Mouse (Mus musculus) heart, postnatal 0 days (tissue): Measurements from ENCODE around the gene Cenpo. TPM values are rescaled to one million over a fixed set of nuclear protein-coding genes. Genes with fewer than 3 reads are reported as not detected.

Source experiments
- ATAC-seq: fragments of 200-750 bp; cut with Nextera tagmentation; 2 replicates; pipeline ENCODE4 v1.8.0; 2017; ENCODE audit warnings: low read depth, moderate number of reproducible peaks, moderate library complexity; ENCODE audit not compliant: insufficient read depth
- DNase-seq: peaks from one replicate; pipeline ENCODE4 v3.0.0-alpha.2; 2016; ENCODE audit warnings: low spot score
- H3K27ac ChIP-seq: fragments of 300-500 bp; sonication (generic); 2 replicates; pipeline ENCODE4 v1.5.1; 2014; ENCODE audit warnings: low read depth, mild to moderate bottlenecking
- H3K27me3 ChIP-seq: fragments of 300-500 bp; sonication (generic); 2 replicates; pipeline ENCODE4 v1.6.1; 2014; ENCODE audit warnings: low read length, mixed read lengths; ENCODE audit not compliant: control insufficient read depth, insufficient read depth
- H3K36me3 ChIP-seq: fragments of 300-500 bp; sonication (generic); replicated peaks from 2 replicates; pipeline ENCODE4 v1.6.1; 2014; ENCODE audit warnings: low read length, mixed read lengths; ENCODE audit not compliant: control insufficient read depth, insufficient read depth
- H3K4me1 ChIP-seq: fragments of 300-500 bp; sonication (generic); 2 replicates; pipeline ENCODE4 v1.6.1; 2014; ENCODE audit warnings: antibody characterized with exemption; ENCODE audit not compliant: control insufficient read depth, insufficient read depth
- H3K4me2 ChIP-seq: fragments of 300-500 bp; sonication (generic); 2 replicates; pipeline ENCODE4 v1.6.1; 2014; ENCODE audit warnings: low read depth, mild to moderate bottlenecking, low read length, moderate library complexity
- H3K4me3 ChIP-seq: fragments of 300-500 bp; sonication (generic); 2 replicates; pipeline ENCODE4 v1.5.1; 2014; ENCODE audit warnings: low read depth, low read length
- H3K9ac ChIP-seq: fragments of 300-500 bp; sonication (generic); replicated peaks from 2 replicates; pipeline ENCODE4 v1.6.1; 2014; ENCODE audit warnings: low read depth, low read length, mixed read lengths
- H3K9me3 ChIP-seq: fragments of 300-500 bp; sonication (generic); replicated peaks from 2 replicates; pipeline ENCODE4 v1.6.1; 2016; ENCODE audit warnings: low read length; ENCODE audit not compliant: control insufficient read depth
- CTCF ChIP-seq: IDR thresholded peaks from 2 replicates; pipeline ENCODE4 v1.5.1; 2016; ENCODE audit warnings: antibody characterized with exemption, control low read depth, low read depth
- EP300 ChIP-seq: IDR thresholded peaks from 2 replicates; pipeline ENCODE4 v1.6.1; 2016; ENCODE audit warnings: antibody characterized with exemption, low read depth
- WGBS: fragments of 180-500 bp; shearing (Covaris S2); extraction: QIAGEN DNeasy Blood & Tissue Kit; methylation state at CpG from one replicate; pipeline ENCODE4 v1.1.7; 2014; 5-methylcytosine and 5-hydroxymethylcytosine counted together
- polyA plus RNA-seq: library from polyadenylated mRNA; unstranded; fragments of >200 nt; fragmentation: Nextera tagmentation; extraction: Ambion mirVana; gene quantifications from 2 replicates; pipeline ENCODE4 v1.2.1, GENCODE M21; 2015
- total RNA-seq: library from RNA; depleted of rRNA; stranded (reverse); fragments of >200 nt; gene quantifications from 2 replicates; pipeline ENCODE4 v1.2.3, GENCODE M21; 2014; ENCODE audit warnings: low replicate concordance

The Cenpo gene
- total and polyA plus RNA-seq, 2 experiments from 2014 or later, result 3.1 to 14.2 TPM

DNA sequence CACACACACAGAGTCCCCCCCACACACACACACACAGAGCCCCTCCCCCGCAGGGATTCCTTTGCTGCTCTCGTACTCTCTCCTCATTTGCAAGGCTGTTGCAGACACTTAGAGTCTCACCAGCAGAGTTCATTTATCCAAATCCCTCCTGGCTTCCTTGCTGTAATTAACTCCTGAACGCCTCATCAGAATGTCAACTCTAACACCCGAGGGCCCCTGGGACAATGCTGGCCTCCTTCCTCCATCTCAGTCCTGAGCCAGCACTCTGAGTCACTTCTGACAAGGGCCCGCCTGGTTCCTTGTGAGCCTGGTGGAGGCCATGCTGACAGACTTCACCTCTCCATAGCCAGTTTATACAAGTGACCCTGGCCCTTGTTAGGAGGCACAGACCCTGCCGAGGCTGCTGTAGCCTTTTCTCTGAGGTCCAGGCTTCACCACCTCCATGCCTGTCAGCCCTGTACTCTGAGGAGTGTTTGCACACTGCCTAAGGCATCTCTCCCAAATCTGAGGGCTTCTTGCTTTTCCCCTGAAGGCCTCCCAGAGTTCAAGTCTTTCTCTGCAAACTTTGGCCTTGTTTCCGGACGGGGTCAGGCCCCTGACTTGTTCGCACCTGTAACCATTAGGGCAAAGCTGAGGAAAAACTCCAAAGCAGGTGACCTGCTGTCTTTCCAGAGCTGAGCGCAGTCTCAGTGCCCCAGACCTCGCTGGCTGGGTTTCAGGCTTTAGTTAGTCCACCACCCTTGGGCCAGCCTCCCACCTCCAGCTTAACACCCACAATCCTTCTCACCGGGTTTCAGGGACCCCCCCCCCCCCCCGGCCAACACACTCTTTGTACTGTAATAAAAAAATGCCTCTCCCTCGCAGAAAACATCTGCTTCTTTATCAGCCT is 45.7 kb downstream of the Cenpo start:
- 47% methylated on average over 14 of the region's 14 CpGs for WGBS

DNA sequence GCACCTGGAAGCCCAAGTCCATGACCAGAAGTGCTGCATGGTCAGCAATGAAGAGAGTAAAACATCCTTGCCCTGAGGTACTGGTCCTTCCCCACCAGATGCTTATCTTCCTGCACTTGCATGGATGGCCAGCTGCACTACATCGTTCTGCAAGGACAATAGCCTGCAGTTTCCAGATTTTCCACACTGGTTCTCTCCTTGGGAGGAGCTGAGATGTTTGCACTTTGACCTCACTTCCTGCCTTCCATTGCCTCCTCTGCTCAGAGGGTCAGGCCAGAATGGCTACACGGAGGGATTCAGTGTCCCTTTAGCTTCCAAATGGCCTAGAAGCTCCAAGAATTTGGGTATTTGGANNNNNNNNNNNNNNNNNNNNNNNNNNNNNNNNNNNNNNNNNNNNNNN is 49.4 kb downstream of the Cenpo start:
- Histone ChIP-seq H3K4me2 (no peak overlapping the region), H3K9me3 (no peaks in the 10 kb centered on the region), H3K27ac (no peak overlapping the region), H3K36me3 (no peaks in the 10 kb centered on the region), H3K4me3 (no peak overlapping the region), H3K9ac (no peak overlapping the region), H3K27me3 (no peaks in the 10 kb centered on the region), H3K4me1 (no peaks in the 10 kb centered on the region)
- TF ChIP-seq CTCF, result no peak
- TF ChIP-seq EP300, result no peak
- DNase-seq, result no peak
- 49% methylated on average over 2 of the region's 2 CpGs for WGBS
- no peak for ATAC-seq

More for the DNA sequence above, 45.7 kb downstream of the Cenpo start:
- DNase-seq (peak; percentile 71), ATAC-seq (peak; percentile 64)
- no peaks in the 10 kb centered on the region for H3K9me3 ChIP-seq
- no peaks in the 10 kb centered on the region for H3K36me3 ChIP-seq
- no peaks in the 10 kb centered on the region for H3K27me3 ChIP-seq
- no peak overlapping the region for H3K4me3 ChIP-seq
- no peak overlapping the region for H3K4me2 ChIP-seq
- no peak overlapping the region for H3K9ac ChIP-seq
- peak overlapping the region; percentile 0; the same call in 1 of the 2 replicates for H3K27ac ChIP-seq
- H3K4me1 ChIP-seq, result no peaks in the 10 kb centered on the region
- no peak for TF ChIP-seq EP300
- TF ChIP-seq CTCF, result no peak

DNA sequence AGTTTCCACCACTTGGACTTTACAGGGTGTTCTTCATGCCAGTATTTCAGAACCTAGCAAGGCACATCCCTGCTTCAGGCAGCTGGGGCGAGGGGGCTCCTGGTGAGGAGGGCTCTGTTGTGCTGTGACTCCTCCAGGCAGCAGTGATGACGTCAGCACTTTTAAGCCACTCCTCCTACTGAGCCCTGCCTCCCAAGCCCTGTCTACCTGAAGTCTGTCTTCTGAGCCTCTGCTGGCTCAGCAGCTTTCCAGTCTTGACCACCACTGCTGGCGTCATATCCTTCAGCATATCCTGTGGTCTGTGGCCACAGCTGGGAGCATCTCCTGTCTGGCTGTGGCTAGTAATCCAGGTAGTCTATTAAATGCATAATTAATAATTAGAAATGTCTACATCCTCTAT is 53.6 kb downstream of the Cenpo start:
- Histone ChIP-seq H3K27me3 (no peaks in the 10 kb centered on the region), H3K36me3 (no peaks in the 10 kb centered on the region), H3K27ac (no peak overlapping the region), H3K4me3 (no peak overlapping the region), H3K9ac (no peak overlapping the region), H3K4me1 (no peaks in the 10 kb centered on the region), H3K4me2 (no peak overlapping the region), H3K9me3 (no peaks in the 10 kb centered on the region)
- TF ChIP-seq EP300 (no peak), CTCF (no peak)
- ATAC-seq (no peak), DNase-seq (no peak)
- WGBS, result 55% methylated on average over 3 of the region's 3 CpGs

DNA sequence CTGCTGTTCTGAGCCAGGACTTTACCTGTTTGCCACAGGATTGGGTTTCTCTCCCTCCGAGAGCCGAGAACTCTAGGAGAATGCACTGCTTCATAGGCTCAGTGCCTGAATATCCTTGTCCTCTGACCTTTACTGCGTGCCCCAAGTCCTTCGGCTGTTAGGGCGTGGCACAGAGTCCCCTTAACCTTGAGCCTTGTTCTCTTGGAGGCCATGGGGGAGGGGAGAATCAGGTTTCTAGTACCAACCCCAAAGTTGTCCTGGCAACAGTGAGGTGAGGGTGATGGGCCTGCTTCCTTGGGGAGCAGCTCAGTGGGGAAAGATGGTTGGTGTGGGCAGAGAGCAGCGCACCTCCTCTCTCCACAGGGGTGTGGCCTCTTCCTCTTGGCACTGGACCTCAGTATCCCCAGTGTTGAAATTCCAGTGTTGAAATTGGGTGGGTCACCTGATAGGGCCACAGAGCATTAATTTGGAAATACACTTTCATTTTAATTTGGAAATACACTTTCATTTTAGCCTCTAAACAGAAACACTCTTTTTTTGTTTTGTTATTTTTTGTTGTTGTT is 54.3 kb downstream of the Cenpo start:
- 78% methylated on average over 6 of the region's 6 CpGs for WGBS
- no peak for DNase-seq
- Histone ChIP-seq H3K27me3 (no peaks in the 10 kb centered on the region), H3K9ac (no peak overlapping the region), H3K27ac (no peak overlapping the region), H3K4me2 (no peak overlapping the region), H3K36me3 (no peaks in the 10 kb centered on the region), H3K4me3 (no peak overlapping the region), H3K4me1 (no peaks in the 10 kb centered on the region), H3K9me3 (no peaks in the 10 kb centered on the region)
- no peak for TF ChIP-seq EP300
- TF ChIP-seq CTCF, result no peak
- ATAC-seq, result no peak

DNA sequence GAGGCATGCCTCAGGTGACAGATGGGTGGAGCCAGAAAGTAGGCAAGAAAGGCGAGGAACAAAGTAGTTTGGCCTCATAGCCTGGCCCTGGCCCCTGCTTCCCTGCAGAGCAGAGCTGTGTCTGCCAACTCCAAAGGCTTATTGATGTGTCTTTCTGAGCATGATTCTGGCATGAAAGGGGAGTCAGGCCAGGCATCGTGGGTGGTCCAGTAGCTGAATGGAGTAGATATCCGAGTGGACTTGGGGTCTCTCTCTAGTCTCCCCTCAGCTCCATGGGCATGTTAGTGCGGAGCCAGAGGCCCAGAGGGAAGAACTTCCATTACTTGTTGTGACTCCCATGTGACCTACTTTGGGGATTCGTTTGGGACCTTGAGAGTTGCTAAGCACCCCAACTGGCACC is 55.3 kb downstream of the Cenpo start:
- no peaks in the 10 kb centered on the region for H3K27me3 ChIP-seq
- H3K27ac ChIP-seq, result no peak overlapping the region
- H3K4me2 ChIP-seq, result no peak overlapping the region
- DNase-seq, result no peak
- no peaks in the 10 kb centered on the region for H3K36me3 ChIP-seq
- WGBS, result 63% methylated on average over 5 of the region's 5 CpGs
- no peak for ATAC-seq
- H3K9me3 ChIP-seq, result no peaks in the 10 kb centered on the region
- H3K4me3 ChIP-seq, result no peak overlapping the region
- no peak for TF ChIP-seq CTCF
- TF ChIP-seq EP300, result no peak
- H3K4me1 ChIP-seq, result no peaks in the 10 kb centered on the region
- no peak overlapping the region for H3K9ac ChIP-seq
